In genomic region chr3:60811924-60812323, GRCm38 (mm10) we compare ENCODE assay signal across 22 mouse cellular contexts.
A peak's percentile ranks its signal among the peaks of the same experiment; 100 is the strongest.
DNase-seq lines count a peak whose midpoint lies in the region; ATAC-seq and TF ChIP-seq lines count a peak whose summit lies in the region.
"Had no signal": no experiment of that assay in that cellular context is flagged by ENCODE, and none has a peak within 500 bp of the region (broad histone marks: within the 10 kb centered on the region; RNA-seq: fewer than 3 reads in every experiment).

No protein-coding gene starts in this region.

- peak; percentile 17 for DNase-seq in embryonic facial prominence, embryonic 11.5 days (ENCODE audit: low spot score)
- DNase-seq in embryonic facial prominence, embryonic 10.5 days (ENCODE audit: low spot score): no peak
- DNase-seq in liver, adult 2 months (ENCODE audit: extremely low read depth, low read depth, low spot score): peak; percentile 13
- DNase-seq in ES-E14 (ENCODE audit: low read depth, low spot score): peak; percentile 9
- no peak for DNase-seq in layer of hippocampus, adult 9-10 months (ENCODE audit: low spot score)
- DNase-seq: adrenal gland, adult 2 months; cerebellum, adult 18-20 months; cerebellum, postnatal 14 days; forebrain, postnatal 0 days; gastrocnemius, postnatal 14 days; kidney, adult 18-20 months; lung, adult 2 months; lung, postnatal 14 days had no signal

- H3K4me3 ChIP-seq in embryonic facial prominence, embryonic 11.5 days (ENCODE audit: low read depth, low read length): no peak overlapping the region
- no peak overlapping the region for H3K4me3 ChIP-seq in embryonic facial prominence, embryonic 10.5 days
- H3K4me3 ChIP-seq in liver, adult 2 months (ENCODE audit: insufficient read depth, low read depth, low read length): no peak overlapping the region
- no peak overlapping the region for H3K4me3 ChIP-seq in liver, embryonic 12.5 days
- H3K4me3 ChIP-seq in ES-E14 (ENCODE audit: insufficient read depth in 1 of 2, low read depth in 1 of 2, low read length in 2 of 2, poor library complexity in 1 of 2, severe bottlenecking in 1 of 2) (no peak overlapping the region), myocyte (no peak overlapping the region)
- H3K4me3 ChIP-seq: embryonic facial prominence, embryonic 12.5 days; heart, adult 2 months; hindbrain, embryonic 13.5 days; midbrain, embryonic 12.5 days; neural tube, embryonic 12.5 days had no signal

- H3K4me2 ChIP-seq in embryonic facial prominence, embryonic 11.5 days (ENCODE audit: low read depth, low read length): no peak overlapping the region
- H3K4me2 ChIP-seq in liver, embryonic 12.5 days: no peak overlapping the region
- H3K4me2 ChIP-seq in myocyte (ENCODE audit: low read depth): peak overlapping the region; percentile 12
- H3K4me2 ChIP-seq: embryonic facial prominence, embryonic 12.5 days; hindbrain, embryonic 13.5 days; liver, embryonic 11.5 days; midbrain, embryonic 12.5 days; neural tube, embryonic 12.5 days had no signal

- no peak for ATAC-seq in embryonic facial prominence, embryonic 11.5 days (replicated peaks; ENCODE audit: insufficient number of reproducible peaks, low FRiP score, low TSS enrichment, low read depth)
- ATAC-seq in liver, embryonic 12.5 days: no peak
- ATAC-seq: forebrain, postnatal 0 days; inflammation-experienced regulatory T-cells, adult 6 months had no signal

- TF ChIP-seq CTCF in liver, adult 2 months (IDR thresholded peaks at IDR 0.05; ENCODE audit: low read depth, low read length): no peak

- no peaks in the 10 kb centered on the region for H3K79me2 ChIP-seq in liver, adult 2 months (ENCODE audit: control insufficient read depth, insufficient read depth, low read length)
- no peaks in the 10 kb centered on the region for H3K79me2 ChIP-seq in myocyte (ENCODE audit: control insufficient read depth, insufficient read depth)

- in situ Hi-C loops in ES-E14 (cut with MboI; ENCODE audit: low sequenced_read_pairs in 2 of 2, unreplicated experiment in 2 of 2): no loop called here

- no peak for TF ChIP-seq POLR2A in liver, adult 2 months (IDR thresholded peaks at IDR 0.05; ENCODE audit: extremely low read depth, insufficient read depth, low read length)
- TF ChIP-seq POLR2A in myocyte (IDR thresholded peaks at IDR 0.05; ENCODE audit: insufficient read length, low read depth): no peak

- no peak overlapping the region for H3K27ac ChIP-seq in embryonic facial prominence, embryonic 11.5 days (replicated peaks; ENCODE audit: low read depth, low read length)
- H3K27ac ChIP-seq in embryonic facial prominence, embryonic 10.5 days (replicated peaks): no peak overlapping the region
- H3K27ac ChIP-seq in liver, adult 2 months (replicated peaks; ENCODE audit: insufficient read depth, low read depth, low read length): no peak overlapping the region
- H3K27ac ChIP-seq in liver, embryonic 12.5 days: no peak overlapping the region
- H3K27ac ChIP-seq in ES-E14 (ENCODE audit: insufficient read depth, low read depth, low read length, poor library complexity, severe bottlenecking): no peak overlapping the region
- H3K27ac ChIP-seq: embryonic facial prominence, embryonic 12.5 days; heart, adult 2 months; hindbrain, embryonic 13.5 days; midbrain, embryonic 12.5 days; neural tube, embryonic 12.5 days had no signal

- no peaks in the 10 kb centered on the region for H3K27me3 ChIP-seq in embryonic facial prominence, embryonic 11.5 days (ENCODE audit: control insufficient read depth, insufficient read depth, low read length)
- no peaks in the 10 kb centered on the region for H3K27me3 ChIP-seq in embryonic facial prominence, embryonic 10.5 days (replicated peaks; ENCODE audit: low read depth, poor library complexity, severe bottlenecking)
- H3K27me3 ChIP-seq in liver, adult 2 months (ENCODE audit: control insufficient read depth, insufficient read depth, low read length): no peaks in the 10 kb centered on the region
- no peaks in the 10 kb centered on the region for H3K27me3 ChIP-seq in liver, embryonic 12.5 days (replicated peaks)
- H3K27me3 ChIP-seq in myocyte (ENCODE audit: control insufficient read depth, insufficient read depth, insufficient read length): no peaks in the 10 kb centered on the region
- H3K27me3 ChIP-seq: embryonic facial prominence, embryonic 12.5 days; hindbrain, embryonic 13.5 days; midbrain, embryonic 12.5 days; neural tube, embryonic 12.5 days had no signal

- WGBS in embryonic facial prominence, embryonic 11.5 days: 53% methylated on average over 5 of the region's 5 CpGs
- 64% methylated on average over 5 of the region's 5 CpGs for WGBS in embryonic facial prominence, embryonic 10.5 days
- WGBS in liver, adult 2 months: 63% methylated on average over 5 of the region's 5 CpGs
- WGBS in liver, embryonic 12.5 days (ENCODE audit: insufficient replicate concordance): 61% methylated on average over 5 of the region's 5 CpGs

- H3ac ChIP-seq in myocyte (ENCODE audit: control insufficient read depth, insufficient read length): no peak overlapping the region

- H3K9ac ChIP-seq in embryonic facial prominence, embryonic 11.5 days (replicated peaks; ENCODE audit: low read length): no peak overlapping the region
- H3K9ac ChIP-seq in liver, adult 2 months (ENCODE audit: low read depth, low read length): no peak overlapping the region
- no peak overlapping the region for H3K9ac ChIP-seq in liver, embryonic 12.5 days
- no peak overlapping the region for H3K9ac ChIP-seq in ES-E14 (ENCODE audit: insufficient read depth, low read depth, low read length, poor library complexity, severe bottlenecking)
- H3K9ac ChIP-seq: embryonic facial prominence, embryonic 12.5 days; forebrain, postnatal 0 days; hindbrain, embryonic 13.5 days; midbrain, embryonic 12.5 days; neural tube, embryonic 12.5 days had no signal

- no peaks in the 10 kb centered on the region for H3K9me3 ChIP-seq in embryonic facial prominence, embryonic 11.5 days (replicated peaks; ENCODE audit: control insufficient read depth, low read length)
- H3K9me3 ChIP-seq in embryonic facial prominence, embryonic 10.5 days: no peaks in the 10 kb centered on the region
- no peaks in the 10 kb centered on the region for H3K9me3 ChIP-seq in liver, embryonic 12.5 days (replicated peaks)
- H3K9me3 ChIP-seq in ES-E14 (ENCODE audit: control insufficient read depth, insufficient read depth, low read depth, low read length): no peaks in the 10 kb centered on the region
- H3K9me3 ChIP-seq: embryonic facial prominence, embryonic 12.5 days; hindbrain, embryonic 13.5 days; midbrain, embryonic 12.5 days; neural tube, embryonic 12.5 days had no signal

- no peaks in the 10 kb centered on the region for H3K4me1 ChIP-seq in embryonic facial prominence, embryonic 11.5 days (ENCODE audit: control insufficient read depth, insufficient read depth, low read length)
- H3K4me1 ChIP-seq in embryonic facial prominence, embryonic 10.5 days: 0 out of 2 replicates have a peak, but pooled peaks cover 8% of the 10 kb centered on the region
- no peaks in the 10 kb centered on the region for H3K4me1 ChIP-seq in liver, adult 2 months (ENCODE audit: control insufficient read depth, insufficient read depth, low read length)
- H3K4me1 ChIP-seq in liver, embryonic 12.5 days: peaks cover 18% of the 10 kb centered on the region; the same call in 1 of the 2 replicates
- H3K4me1 ChIP-seq in ES-E14 (ENCODE audit: control insufficient read depth in 2 of 2, insufficient read depth in 2 of 2, low read length in 2 of 2, poor library complexity in 1 of 2): no peaks in the 10 kb centered on the region; a peak in 1 of 4 replicates
- H3K4me1 ChIP-seq: hindbrain, embryonic 13.5 days; midbrain, embryonic 12.5 days; neural tube, embryonic 12.5 days had no signal

- H3K36me3 ChIP-seq in embryonic facial prominence, embryonic 11.5 days (replicated peaks; ENCODE audit: control insufficient read depth, insufficient read depth, low read depth, low read length): no peaks in the 10 kb centered on the region
- H3K36me3 ChIP-seq in embryonic facial prominence, embryonic 10.5 days (replicated peaks): no peaks in the 10 kb centered on the region
- no peaks in the 10 kb centered on the region for H3K36me3 ChIP-seq in liver, adult 2 months (ENCODE audit: control insufficient read depth, insufficient read depth, low read length)
- H3K36me3 ChIP-seq in liver, embryonic 12.5 days: no peaks in the 10 kb centered on the region
- H3K36me3 ChIP-seq in ES-E14 (ENCODE audit: control insufficient read depth, insufficient read depth, low read length, poor library complexity, severe bottlenecking) (no peaks in the 10 kb centered on the region), myocyte (ENCODE audit: control insufficient read depth, insufficient read depth) (no peaks in the 10 kb centered on the region)
- H3K36me3 ChIP-seq: embryonic facial prominence, embryonic 12.5 days; hindbrain, embryonic 13.5 days; midbrain, embryonic 12.5 days; neural tube, embryonic 12.5 days had no signal

TF ChIP-seq in ES-E14, 5 proteins besides CTCF, POLR2A, EP300 and RAD21:
- TF ChIP-seq CHD2 (IDR thresholded peaks at IDR 0.05; ENCODE audit: low read depth, low read length) (no peak), ZNF384 (IDR thresholded peaks at IDR 0.05; ENCODE audit: low read depth, low read length) (no peak), HCFC1 (IDR thresholded peaks at IDR 0.05; ENCODE audit: borderline replicate concordance, insufficient read depth, low read length) (no peak), ZC3H11A (IDR thresholded peaks at IDR 0.05; ENCODE audit: borderline replicate concordance, low read depth, low read length) (no peak), MAFK (IDR thresholded peaks at IDR 0.05; ENCODE audit: insufficient read depth, low read depth, low read length) (no peak)

TF ChIP-seq in myocyte, 11 proteins besides CTCF, POLR2A, EP300 and RAD21:
- TF ChIP-seq CEBPB (IDR thresholded peaks at IDR 0.05; ENCODE audit: insufficient read depth, poor library complexity, severe bottlenecking) (peak; percentile 19; the same call in 1 of the 2 replicates), POLR2AphosphoS2 (IDR thresholded peaks at IDR 0.05; ENCODE audit: insufficient read length, low read depth) (no peak), MYOD1 (IDR thresholded peaks at IDR 0.05; ENCODE audit: control insufficient read depth in 1 of 3, insufficient read length in 2 of 3, low read depth in 2 of 3) (peak in 1 of 3 experiments; percentile 7), USF1 (IDR thresholded peaks at IDR 0.05; ENCODE audit: low read depth) (peak; percentile 81), TCF3 (IDR thresholded peaks at IDR 0.05; ENCODE audit: insufficient read length, low read depth) (no peak)

Comparison
In these comparisons a context has a peak if more than half of its experiments do, and no peak if none do; other contexts are left out.
1. DNase-seq: peak in embryonic facial prominence, embryonic 11.5 days (single experiment), liver, adult 2 months (single experiment) and ES-E14 (single experiment); none in embryonic facial prominence, embryonic 10.5 days (single experiment) and layer of hippocampus, adult 9-10 months (single experiment).